Mouse (Mus musculus) c-Kit-positive CD71-positive TER-119-negative erythroid progenitor cells, embryonic 14.5 days (primary cell): ENCODE data around the gene Ms4a18.
A peak's percentile ranks its signal among the peaks of the same experiment; 100 is the strongest.

Source experiments
- DNase-seq: peaks from one replicate; pipeline ENCODE4 v3.0.0-alpha.2; 2013; ENCODE audit warnings: low read depth

The Ms4a18 gene

DNA sequence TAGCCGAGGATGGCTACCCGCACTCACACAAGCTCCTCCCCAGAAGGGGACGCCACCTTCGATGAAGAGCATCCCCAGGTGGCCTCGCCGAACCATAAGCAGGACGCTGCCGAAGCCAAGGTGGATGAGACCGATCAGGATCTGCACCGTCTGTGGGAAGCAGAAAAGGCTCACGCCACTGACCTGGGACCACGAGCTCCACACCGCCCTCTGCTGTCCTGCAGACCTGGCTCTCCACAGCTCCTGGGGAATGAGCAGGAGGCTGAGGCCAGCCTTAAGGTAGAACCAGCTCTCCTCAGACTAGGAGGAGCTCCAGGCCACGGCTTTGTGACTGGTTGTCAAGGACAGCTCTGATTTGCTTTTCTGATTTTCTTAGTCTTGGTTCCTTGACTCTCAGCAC lies 34.7 kb downstream of the Ms4a18 start:
- no peak for DNase-seq

DNA sequence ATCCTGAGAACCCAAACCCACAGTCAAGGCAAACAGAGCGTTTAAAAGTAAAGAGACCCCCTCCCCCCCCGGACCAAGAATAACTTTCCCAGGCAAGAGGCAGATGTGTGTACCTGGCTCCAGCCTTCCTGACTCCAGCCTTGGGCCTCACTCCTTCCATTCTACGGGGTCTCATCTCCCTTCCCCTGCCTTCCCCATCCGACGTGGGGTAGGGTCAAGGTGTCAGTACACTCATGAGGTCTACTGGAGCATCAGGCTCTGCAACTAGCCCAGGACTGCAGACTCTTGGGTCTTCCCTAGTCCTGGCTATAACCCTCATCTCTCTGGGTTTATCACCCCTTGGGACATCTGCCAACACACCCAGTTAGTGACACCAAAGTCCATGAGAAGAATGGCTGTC lies 37.6 kb downstream of the Ms4a18 start:
- no peak for DNase-seq

DNA sequence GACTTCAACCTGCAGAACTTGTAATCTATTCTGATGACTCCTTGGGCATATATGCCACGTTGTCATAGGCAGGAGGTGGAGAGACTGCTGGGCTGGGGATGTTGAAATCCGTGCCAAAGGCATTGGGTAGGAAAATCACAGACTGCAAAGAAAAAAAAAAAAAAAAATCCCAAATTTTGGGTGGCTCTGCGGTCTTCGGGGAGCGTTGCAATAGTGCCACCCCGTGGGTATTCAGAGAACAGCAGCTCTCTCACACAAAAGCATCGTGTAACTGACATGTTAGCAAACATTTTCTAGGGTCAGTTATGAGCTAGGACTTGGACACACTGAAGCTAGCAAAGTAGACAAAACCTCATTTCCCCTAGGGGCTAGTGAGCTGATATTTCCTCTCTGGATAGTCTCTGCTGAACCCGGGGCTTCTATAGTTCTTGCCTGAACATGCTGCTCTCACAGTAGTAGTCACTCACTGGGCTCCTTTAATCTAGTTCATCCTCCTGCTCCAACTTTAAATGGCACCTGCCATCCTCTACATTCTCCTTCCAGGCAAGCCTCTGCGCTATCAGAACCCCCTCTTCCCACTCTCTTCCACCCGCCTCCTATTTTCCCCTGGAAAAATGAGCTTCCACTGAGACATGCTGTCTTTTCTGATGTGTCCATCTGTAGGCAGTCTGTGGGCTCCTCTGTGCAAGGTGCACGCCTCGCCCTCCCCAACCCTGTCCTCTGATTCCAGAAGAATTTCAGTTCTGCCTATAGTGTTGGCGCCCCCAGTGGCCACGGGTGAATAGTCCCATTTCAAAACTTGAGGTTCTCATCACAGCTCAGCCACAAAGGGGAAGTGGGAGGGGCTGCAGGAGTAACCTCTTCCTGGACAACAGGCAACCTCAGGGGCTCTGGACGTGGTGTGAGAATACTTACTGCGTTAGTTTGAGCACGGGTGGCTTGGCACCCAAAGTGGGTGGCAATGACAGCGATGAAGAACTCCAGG lies 38.4 kb downstream of the Ms4a18 start:
- peak; percentile 56 for DNase-seq

DNA sequence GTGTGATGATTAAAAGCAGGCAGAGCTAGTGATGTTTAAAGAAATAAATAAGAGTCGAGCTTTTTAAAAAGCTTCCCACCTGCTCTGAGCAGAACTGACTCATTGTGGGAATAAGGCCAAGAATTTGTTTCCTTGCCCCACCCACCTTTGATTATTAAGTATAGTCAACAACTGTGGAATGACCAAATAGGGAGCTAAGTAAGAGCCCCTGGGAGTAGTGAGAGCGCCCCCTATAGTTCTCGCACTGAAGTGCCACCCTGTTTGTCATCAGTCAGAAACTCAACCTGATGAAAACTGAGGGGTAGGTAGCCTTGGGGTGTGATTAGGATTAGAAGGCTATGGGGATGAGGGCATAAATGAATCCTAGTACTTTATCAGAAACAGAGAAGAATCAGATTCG lies 41.5 kb downstream of the Ms4a18 start:
- peak; percentile 20 for DNase-seq

DNA sequence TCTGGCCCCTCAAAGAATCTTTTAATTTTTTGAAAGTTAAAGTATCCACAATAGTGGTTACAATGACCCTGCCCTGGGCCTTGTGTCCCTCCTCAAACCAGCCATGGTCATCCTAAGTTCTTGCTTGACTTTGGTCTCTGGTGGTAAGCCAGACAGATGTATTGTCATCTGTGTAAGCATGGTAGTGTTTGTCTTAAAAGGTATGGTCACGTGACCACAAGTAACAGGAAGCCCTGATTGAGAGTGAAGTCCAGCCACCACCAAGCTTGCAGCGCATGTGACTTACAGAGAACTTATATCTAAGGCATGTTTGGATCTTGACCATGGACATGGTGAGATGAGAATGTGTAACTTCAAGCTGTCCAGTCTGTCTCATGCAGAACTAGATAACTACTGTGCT lies 42.6 kb downstream of the Ms4a18 start:
- no peak for DNase-seq

DNA sequence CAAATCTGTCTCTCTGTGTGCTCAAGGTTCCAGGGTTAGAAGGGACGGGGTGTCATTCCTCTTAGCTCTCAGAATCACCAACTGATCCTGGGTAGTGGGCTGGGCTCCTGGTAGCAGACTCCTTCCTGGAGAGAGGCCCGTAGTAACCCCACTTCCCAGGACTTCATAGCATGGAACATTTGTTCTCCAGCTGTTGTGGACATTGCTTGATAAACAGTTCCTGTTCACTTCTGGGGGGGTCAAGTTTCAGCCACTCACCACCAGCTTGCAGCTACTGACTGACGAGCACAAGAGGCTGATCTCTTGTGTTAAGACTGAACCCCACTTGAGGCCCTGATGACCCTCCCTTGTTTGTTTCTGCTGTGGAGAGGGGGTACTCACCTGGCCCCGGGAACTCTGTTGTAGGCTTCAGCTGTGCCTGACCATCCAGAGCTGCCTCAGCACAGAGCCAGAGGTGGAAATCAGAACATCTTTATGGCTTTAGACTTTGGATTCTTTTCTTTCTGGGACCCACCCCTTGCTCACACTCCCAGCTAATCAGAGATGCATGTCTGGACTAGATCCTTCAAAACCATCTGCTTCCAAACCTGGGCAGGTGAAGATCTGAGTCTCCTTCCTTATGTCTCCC lies 43.5 kb downstream of the Ms4a18 start, which contains the start of gene Ms4a10:
Gene Ms4a10 (minus strand): TSS at position 433 of the 628 bp plus-strand sequence.
- DNase-seq, result no peak

DNA sequence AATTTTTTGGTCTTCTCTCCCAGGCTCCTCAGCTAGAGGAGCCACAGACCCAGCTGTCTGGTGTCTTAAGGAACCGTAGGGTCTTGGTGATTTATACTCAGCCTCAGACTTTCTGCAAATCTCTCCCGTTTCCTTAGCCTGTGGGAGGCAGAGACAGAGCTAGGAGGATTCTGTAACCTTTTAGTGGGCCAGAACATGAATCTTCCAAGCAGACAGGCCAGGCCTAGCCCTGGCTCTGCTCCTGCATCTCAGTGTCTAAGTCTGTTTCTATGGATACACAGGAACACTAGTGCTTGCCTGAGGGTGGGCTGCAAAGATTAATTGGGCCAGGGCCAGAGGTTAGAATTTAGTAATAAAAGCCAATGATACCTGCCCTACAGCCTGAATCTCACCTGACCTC lies 44.6 kb downstream of the Ms4a18 start:
- DNase-seq, result no peak

DNA sequence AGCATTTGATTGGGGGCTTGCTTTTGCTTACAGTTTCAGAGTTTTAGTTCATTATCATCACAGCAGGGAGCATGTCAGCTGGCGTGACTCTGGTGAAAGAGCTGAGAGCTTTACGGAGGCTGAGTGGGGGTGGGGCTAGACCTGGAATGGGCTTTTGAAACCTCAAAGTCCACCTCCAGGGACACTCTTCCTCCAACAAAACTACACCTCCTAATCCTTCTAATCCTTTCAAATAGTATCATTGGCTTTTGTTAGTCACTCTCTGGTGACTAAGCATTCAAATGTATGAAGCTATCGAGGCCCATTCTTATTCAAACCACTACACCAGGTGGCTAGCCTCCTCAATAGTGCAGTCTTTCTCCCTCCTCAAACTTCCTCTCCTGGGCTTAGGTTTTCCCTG lies 45.2 kb downstream of the Ms4a18 start:
- no peak for DNase-seq

DNA sequence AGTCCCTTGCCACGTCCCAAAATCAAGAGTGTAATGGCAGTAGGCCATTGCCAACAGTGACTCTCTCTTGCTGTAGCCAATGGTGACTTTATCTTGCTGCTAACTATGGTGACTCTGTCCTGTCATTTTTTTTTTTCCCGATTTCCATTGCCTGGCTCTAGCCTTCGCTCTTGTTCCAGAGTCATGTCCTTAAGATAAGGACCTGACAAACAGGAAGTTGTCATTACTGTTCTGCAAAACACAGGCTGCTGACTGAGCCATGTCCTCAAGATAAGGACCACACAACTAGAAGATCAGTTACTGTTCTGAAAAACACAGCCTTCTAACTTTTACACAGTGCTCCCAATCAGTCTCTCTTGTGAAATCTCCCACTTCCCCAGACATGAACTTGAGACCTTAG lies 47.4 kb downstream of the Ms4a18 start:
- no peak for DNase-seq

DNA sequence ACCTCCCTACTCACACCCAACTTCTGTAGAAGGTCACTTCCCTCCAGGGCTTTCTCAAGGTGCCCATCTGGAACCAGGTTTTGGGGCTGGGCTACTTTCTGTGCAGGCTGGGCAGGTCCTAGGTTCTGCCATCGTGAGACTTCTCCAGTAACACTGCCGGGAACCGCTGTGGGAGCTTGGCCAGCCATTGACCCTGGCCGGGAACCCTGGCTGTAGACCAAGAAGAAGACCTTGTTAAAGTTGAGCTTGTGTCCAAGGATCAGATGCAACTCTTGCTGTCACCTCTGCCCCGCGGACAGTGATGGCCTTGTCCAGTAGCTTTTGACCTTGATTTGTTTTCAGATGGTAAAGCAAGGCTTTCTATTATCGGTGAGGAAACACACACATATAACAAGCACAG lies 49.3 kb downstream of the Ms4a18 start:
- no peak for DNase-seq

DNA sequence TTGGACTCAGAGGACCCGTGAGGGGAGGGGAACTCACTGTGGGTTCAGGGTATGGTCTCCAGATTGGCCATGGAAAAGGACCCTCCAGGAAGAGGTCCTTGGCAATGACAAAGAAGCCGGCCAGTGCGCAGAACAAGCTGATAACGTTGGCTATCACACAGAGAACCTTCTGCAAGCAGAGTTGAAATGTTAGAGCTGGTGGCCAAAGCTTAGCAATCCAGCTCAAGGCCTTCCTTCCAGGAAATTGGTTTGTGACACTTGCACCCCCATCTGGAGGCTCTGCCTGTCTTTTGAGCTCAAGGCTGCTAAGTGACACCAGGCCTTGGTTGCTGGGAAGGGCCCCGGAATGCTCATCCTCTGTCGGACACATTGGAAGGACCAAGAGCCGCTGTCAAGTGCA lies 52.1 kb downstream of the Ms4a18 start:
- no peak for DNase-seq

DNA sequence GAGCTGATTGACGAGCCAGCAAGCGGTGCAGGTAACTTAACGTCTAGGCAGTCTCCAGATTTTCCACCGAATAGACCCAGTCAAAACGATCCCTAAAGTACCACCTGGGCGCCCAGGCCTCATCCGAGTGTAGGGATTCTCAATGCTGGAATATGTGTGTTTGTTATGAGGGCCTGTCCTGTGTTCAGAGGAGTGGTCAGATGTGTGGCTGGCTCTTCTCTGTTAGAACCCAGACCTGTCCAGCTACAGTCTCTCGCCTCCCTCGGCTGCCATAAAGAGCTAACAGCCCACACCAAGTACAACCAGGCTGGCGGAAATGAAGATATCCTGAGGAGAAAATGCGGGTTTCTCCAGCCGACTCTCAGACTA lies 57.9 kb downstream of the Ms4a18 start:
- no peak for DNase-seq

DNA sequence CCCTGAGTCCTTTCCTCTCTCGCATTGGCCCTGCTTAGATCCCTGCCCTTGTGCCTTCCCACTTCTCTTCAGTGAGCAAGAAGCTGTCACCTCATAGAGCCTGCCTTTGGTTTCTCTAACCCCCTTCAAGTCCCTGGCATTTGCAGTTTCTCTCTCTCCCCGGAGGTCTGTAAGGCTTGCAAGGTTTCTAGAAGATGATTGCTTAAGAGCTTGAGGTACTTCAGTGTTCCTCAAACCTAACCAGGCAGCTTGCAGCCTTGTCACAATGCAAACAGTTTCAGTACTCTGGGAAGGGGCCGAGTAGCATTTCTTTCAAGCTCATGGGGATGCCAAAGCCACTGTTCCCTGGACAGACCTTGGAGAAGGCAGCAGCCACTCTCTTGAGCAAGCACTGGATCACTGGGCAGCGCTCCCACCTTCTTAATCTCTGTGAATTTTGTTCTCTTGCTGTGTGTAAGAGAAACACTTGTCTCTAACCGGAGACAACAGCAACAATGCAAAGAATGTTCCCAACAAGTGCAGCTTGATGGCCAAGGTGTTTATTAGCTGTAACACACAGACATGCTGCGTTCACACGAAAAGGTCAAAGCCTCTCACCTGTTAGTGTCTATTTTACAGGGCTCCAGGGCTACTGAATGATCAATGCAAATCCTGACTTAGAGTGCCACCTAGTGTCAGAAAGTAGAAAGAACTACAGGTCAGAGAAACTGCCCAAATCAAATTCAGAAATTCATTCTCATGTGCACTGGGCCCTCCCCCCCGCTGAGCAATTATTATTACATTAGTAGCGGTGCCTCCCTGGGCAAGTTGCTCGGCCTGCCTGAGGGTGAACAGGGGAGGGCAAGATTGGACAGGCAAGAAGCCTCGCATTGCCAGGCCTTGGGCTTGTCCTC lies 58.5 kb downstream of the Ms4a18 start:
- no peak for DNase-seq

DNA sequence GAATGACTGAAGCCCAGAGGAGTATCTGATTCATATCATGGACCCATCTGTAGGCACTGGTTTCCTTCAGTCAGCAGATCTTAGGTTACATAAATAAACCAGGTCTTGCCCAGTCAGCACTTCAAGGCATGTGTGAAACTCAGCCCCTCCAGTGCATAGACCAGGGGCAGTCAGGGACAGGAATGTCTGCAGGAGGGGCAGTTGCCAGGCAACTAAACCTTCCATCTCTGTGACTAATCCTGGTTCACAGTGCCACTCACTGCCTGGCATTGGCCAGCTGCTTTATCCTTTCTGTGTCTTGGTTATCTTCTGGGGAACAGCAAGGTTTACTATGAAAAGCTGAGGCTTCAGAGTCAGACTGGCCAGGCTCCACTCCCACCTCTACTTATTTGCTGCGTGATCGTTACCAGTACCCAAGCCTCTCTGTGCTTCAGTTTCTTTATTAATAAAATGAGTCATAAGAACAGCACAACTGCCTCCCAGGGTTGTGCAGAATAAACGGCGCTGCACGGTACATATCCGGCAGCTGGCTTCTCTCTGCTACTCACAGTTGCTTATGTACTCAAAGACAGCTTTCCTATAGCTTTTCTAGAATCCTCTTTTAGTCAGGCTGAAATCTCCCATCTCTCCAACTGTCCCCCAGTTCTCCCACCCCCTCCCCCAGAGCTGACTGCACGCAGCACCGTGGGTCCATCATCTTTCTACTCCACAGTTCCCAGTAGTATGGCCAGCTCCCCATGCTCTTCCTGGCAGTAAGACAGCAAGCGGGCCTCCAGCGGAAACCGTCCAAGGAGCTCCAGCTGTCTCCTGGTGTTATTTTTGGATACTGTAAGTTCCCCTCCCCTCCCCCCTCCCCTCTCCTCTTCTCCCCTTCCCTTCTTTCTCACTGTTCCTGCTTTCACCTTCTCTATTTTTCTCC lies 65.6 kb downstream of the Ms4a18 start:
- no peak for DNase-seq

DNA sequence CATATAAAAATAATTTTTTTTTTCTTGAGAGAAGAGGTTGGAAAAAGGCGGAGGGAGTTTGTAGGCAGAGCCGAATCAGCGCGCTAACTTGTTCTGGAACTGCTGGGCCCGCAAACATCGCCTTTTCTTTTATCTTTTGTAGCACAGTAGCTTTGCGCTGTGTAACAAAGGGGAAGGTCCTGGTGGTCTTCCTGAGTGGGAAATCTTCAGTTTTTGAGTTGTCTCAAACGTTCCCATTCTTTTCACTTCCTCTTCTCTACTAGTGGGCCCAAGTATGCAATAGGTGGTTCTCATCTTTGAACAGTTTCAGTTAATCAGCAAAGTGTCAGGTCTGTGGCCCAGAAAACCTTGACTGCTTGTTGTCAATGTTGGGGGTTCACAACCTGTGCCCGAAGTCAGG lies 68.3 kb downstream of the Ms4a18 start:
- DNase-seq, result no peak

DNA sequence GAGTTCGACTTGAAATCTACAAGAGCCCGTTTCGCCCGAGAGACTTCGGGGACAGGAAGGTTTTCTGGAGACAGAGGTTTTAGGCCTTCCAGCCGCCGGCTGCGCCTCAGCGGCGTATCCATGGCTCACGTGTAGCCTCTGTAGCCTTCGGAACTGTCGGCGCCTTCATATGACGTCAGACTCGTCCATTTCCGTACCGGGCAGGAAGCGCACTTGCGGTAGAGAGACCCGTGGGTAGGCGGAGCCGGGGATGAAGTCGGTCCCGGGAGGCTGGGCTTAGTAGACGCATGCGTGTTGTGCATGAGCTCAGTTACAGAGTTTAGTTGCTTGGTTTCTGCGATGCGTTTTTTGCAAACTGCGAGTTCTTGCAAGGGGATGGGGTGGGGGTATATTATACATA lies 68.7 kb downstream of the Ms4a18 start, which contains the start of gene Ccdc86:
Gene Ccdc86 (minus strand): TSS at position 155 of the 400 bp plus-strand sequence.
- DNase-seq, result peak; percentile 99

DNA sequence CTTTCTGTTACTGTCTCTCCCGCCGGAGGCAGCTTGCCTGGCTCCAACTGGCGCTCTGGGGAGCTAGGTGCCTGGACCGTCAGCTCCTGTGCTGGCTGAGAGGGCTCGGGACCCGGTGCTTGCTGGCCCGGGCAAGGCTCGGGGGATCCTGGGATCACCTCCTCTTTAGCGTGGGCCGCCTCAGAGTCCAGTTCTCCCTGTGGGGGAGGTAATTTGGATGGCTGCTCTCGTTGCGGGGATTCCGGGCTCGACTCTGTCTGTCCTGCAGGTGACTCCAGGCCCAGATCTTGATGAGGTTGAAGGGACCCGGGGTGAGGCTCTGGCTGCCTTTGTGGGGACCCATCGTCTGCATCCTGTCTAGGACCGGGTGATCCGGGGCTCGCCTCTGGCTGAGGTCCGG lies 69.4 kb downstream of the Ms4a18 start:
- no peak for DNase-seq

DNA sequence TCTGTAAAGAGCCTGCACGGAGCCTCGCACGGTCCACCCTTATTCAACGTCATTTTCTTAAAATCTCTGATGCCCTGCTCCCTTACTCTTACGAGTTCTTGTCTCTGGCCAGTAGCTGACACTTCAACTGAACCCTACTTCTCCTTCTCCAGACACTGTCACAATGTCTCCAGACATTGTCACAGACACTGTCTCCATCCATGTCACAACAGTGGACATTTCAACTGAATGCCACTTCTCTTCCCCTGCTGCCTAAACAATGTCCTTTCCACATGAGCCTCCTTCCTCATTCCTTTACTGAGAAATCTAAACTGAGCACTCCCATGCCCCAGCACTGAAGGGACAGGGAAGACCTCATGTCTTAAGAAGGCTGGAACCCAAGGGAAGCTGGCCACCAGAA lies 70.6 kb downstream of the Ms4a18 start:
- no peak for DNase-seq
